Comparison of ENCODE assay signal across 16 mouse cellular contexts in the genomic region with DNA sequence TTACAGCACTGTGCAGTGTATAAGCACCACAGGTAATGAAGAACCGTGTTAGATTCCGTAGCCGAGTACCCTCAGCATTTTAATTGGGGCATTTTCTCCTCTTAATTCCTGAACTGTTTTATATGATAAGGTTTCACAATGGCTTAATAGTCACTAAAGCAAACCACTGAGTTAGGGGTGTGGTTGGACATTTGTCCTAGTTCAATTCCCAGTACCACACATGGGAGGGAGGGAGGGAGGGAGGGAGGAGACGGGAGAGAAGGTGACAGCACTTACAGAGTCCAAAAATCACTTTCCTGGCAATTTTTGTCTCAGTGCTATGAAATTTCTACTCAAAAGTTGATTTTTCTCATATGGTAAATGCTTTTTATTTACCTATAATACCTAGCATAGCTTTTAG.
"Had no signal": no experiment of that assay in that cellular context is flagged by ENCODE, and none has a peak within 500 bp of the region (broad histone marks: within the 10 kb centered on the region; RNA-seq: fewer than 3 reads in every experiment).

No protein-coding gene starts in this region.

- H3K4me1 ChIP-seq: lung, embryonic 15.5 days; midbrain, embryonic 12.5 days; midbrain, embryonic 15.5 days; neural tube, embryonic 12.5 days had no signal

- H3K9ac ChIP-seq: liver, embryonic 14.5 days; lung, embryonic 15.5 days; midbrain, embryonic 12.5 days; midbrain, embryonic 15.5 days; neural tube, embryonic 12.5 days had no signal

- H3K4me2 ChIP-seq: lung, embryonic 15.5 days; midbrain, embryonic 12.5 days; midbrain, embryonic 15.5 days; neural tube, embryonic 12.5 days had no signal

- H3K27ac ChIP-seq: liver, embryonic 14.5 days; lung, embryonic 15.5 days; macrophage; midbrain, embryonic 12.5 days; midbrain, embryonic 15.5 days; neural tube, embryonic 12.5 days had no signal

- H3K9me3 ChIP-seq: lung, embryonic 15.5 days; megakaryocyte, embryonic 14.5 days; midbrain, embryonic 12.5 days; midbrain, embryonic 15.5 days; neural tube, embryonic 12.5 days had no signal

- H3K27me3 ChIP-seq: lung, embryonic 15.5 days; megakaryocyte, embryonic 14.5 days; midbrain, embryonic 12.5 days; midbrain, embryonic 15.5 days; neural tube, embryonic 12.5 days had no signal

- ATAC-seq: lung, postnatal 0 days; midbrain, embryonic 15.5 days had no signal

- H3K4me3 ChIP-seq: lung, embryonic 15.5 days; midbrain, embryonic 12.5 days; midbrain, embryonic 15.5 days; neural tube, embryonic 12.5 days had no signal

- DNase-seq: lung, adult 2 months; lung, postnatal 14 days; right cerebral cortex, postnatal 25 days; right cerebral cortex, postnatal 4 days; spleen, adult 18-20 months; thymus, adult 18-20 months; thymus, postnatal 25 days; thymus, postnatal 4 days had no signal
